Mouse (Mus musculus) heart, embryonic 14.5 days (tissue): ENCODE data around the gene Gon4l. TPM values are rescaled to one million over a fixed set of nuclear protein-coding genes. Genes with fewer than 3 reads are reported as not detected.
A peak's percentile ranks its signal among the peaks of the same experiment; 100 is the strongest.

Experiments used
- ATAC-seq: fragments of 200-750 bp; cut with Nextera tagmentation; 2 replicates; pipeline ENCODE4 v1.8.0; 2017; ENCODE audit warnings: low read depth, moderate TSS enrichment; ENCODE audit not compliant: insufficient number of reproducible peaks, insufficient read depth, low FRiP score
- H3K27ac ChIP-seq, 2 experiments: fragments of 200-500 bp in 1 of 2; fragments of 300-500 bp in 1 of 2; sonication (generic) in 1 of 2; replicated peaks in 1 of 2; 2 replicates each; pipeline ENCODE4 v1.5.1; 2012 to 2014; ENCODE audit warnings: low read depth in 2 of 2, low read length in 2 of 2, control low read depth in 1 of 2, mild to moderate bottlenecking in 1 of 2, mixed read lengths in 1 of 2; ENCODE audit not compliant: control insufficient read depth in 1 of 2, insufficient read depth in 1 of 2
- H3K27me3 ChIP-seq: fragments of 300-500 bp; sonication (generic); 2 replicates; pipeline ENCODE4 v1.6.1; 2014; ENCODE audit warnings: mild to moderate bottlenecking, low read length, control low read depth; ENCODE audit not compliant: control insufficient read depth, insufficient read depth
- H3K36me3 ChIP-seq: fragments of 300-500 bp; sonication (generic); 2 replicates; pipeline ENCODE4 v1.6.1; 2014; ENCODE audit warnings: mild to moderate bottlenecking, control low read depth, low read length, mixed read lengths; ENCODE audit not compliant: control insufficient read depth, insufficient read depth
- H3K4me1 ChIP-seq, 2 experiments: fragments of 200-500 bp in 1 of 2; fragments of 300-500 bp in 1 of 2; sonication (generic) in 1 of 2; 2 replicates each; pipeline ENCODE4 v1.6.1; 2012 to 2014; ENCODE audit warnings: low read length in 2 of 2, control low read depth in 1 of 2, mixed read lengths in 1 of 2; ENCODE audit not compliant: control insufficient read depth in 2 of 2, insufficient read depth in 2 of 2
- H3K4me2 ChIP-seq: fragments of 300-500 bp; sonication (generic); 2 replicates; pipeline ENCODE4 v1.6.1; 2014; ENCODE audit warnings: mild to moderate bottlenecking, low read length
- H3K4me3 ChIP-seq, 2 experiments: fragments of 200-500 bp in 1 of 2; fragments of 300-500 bp in 1 of 2; sonication (generic) in 1 of 2; 2 replicates each; pipeline ENCODE4 v1.5.1; 2012 to 2014; ENCODE audit warnings: low read length in 2 of 2, mild to moderate bottlenecking in 2 of 2, control low read depth in 1 of 2, low read depth in 1 of 2, moderate library complexity in 1 of 2; ENCODE audit not compliant: control insufficient read depth in 1 of 2, insufficient read depth in 1 of 2
- H3K9ac ChIP-seq: fragments of 300-500 bp; sonication (generic); 2 replicates; pipeline ENCODE4 v1.6.1; 2014; ENCODE audit warnings: mild to moderate bottlenecking, low read length
- H3K9me3 ChIP-seq: fragments of 300-500 bp; sonication (generic); 2 replicates; pipeline ENCODE4 v1.6.1; 2016; ENCODE audit warnings: low read length, control low read depth; ENCODE audit not compliant: control insufficient read depth
- WGBS: fragments of 180-500 bp; shearing (Covaris S2); extraction: QIAGEN DNeasy Blood & Tissue Kit; methylation state at CpG from one replicate; pipeline ENCODE4 v1.1.7; 2014; 5-methylcytosine and 5-hydroxymethylcytosine counted together
- polyA plus RNA-seq: library from polyadenylated mRNA; unstranded; fragments of >200 nt; fragmentation: Nextera tagmentation; extraction: Ambion mirVana; gene quantifications from 2 replicates; pipeline ENCODE4 v1.2.1, GENCODE M21; 2014

Gon4l gene
- polyA plus RNA-seq, 1 experiment from 2014 or later, result 9.1 TPM

DNA sequence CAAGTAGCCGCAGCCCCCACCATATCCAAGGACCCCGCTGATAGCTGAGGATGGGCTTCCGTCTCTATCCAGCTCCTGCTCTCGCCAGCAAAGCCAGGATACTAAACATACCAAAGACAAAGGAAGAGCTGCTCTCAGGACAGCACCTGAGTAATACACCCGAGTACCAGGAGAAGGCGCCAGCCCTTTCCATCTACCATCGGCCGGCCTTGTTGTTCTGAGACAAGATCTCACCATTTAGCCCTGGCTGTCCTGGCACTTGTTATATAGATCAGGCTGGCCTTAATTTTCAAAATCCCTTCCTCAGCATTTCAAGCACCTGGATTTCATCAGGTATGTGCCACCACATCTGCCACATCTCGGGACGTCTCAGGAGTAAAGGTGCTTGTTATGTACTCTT lies 104.0 kb downstream of the Gon4l start:
- Histone ChIP-seq H3K36me3 (peaks cover 77% of the 10 kb centered on the region), H3K4me3 (no peak overlapping the region), H3K4me1 (no peaks in the 10 kb centered on the region), H3K9me3 (no peaks in the 10 kb centered on the region), H3K27me3 (no peaks in the 10 kb centered on the region), H3K4me2 (no peak overlapping the region), H3K27ac (no peak overlapping the region), H3K9ac (no peak overlapping the region)
- whole genome bisulfite sequencing, result 88% methylated on average over 10 of the region's 10 CpGs
- ATAC-seq, result no peak

DNA sequence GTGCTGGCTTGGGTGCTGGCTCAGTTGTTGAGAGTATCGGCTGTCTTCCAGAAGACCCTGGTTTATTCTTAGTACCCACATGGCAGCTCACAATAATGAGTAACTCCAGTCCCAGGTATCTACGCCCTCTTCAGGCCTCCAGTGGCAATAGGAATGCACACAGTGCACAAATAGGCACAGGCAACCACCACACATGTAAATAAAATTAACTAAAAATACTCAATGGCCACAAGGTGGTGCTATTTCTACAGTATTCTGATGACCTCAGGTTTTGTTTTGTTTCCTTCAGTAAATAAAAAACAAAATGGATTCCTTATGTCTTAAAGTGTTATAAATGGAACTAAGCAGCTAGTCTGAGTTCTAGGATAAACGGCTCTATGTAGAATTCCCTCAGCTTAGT lies 104.7 kb downstream of the Gon4l start:
- 69% methylated on average over 3 of the region's 3 CpGs for WGBS
- no peak overlapping the region for H3K4me3 ChIP-seq
- no peaks in the 10 kb centered on the region for H3K9me3 ChIP-seq
- H3K36me3 ChIP-seq, result peaks cover 70% of the 10 kb centered on the region
- no peaks in the 10 kb centered on the region for H3K27me3 ChIP-seq
- no peak overlapping the region for H3K4me2 ChIP-seq
- H3K27ac ChIP-seq, result no peak overlapping the region
- no peak overlapping the region for H3K9ac ChIP-seq
- peaks cover 0 to 4% of the 10 kb centered on the region in 2 experiments; a peak in 1 of 4 replicates for H3K4me1 ChIP-seq
- no peak for ATAC-seq

DNA sequence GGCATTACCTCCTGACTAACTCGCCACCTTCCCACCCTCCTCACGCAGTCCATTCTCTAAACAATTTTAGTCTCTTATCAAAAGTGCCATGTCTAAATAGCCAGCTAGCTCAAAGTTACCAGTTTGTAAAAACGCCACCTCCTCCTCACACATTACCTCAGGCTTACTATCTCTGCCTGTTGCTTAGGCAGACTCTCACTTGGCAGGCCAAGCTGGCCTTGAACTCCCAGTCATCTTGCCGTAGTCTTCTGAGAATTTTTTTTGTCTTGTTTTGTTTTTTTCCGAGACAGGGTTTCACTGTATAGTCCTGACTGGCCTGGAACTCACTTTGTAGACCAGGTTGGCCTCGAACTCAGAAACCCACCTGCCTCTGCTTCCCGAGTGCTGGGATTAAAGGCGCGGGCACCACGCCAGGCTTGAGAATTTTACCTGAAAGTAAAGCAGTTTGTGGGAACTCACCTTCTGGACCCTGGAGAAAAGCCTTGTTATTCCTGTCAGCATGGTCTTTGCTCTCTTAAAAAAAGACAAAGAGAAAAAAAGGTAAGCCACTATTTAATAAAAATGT lies 107.4 kb downstream of the Gon4l start:
- no peak for ATAC-seq
- H3K27me3 ChIP-seq, result no peaks in the 10 kb centered on the region
- no peak overlapping the region for H3K4me2 ChIP-seq
- H3K36me3 ChIP-seq, result peaks cover 45% of the 10 kb centered on the region
- WGBS, result 88% methylated on average over 10 of the region's 10 CpGs
- no peak overlapping the region for H3K4me3 ChIP-seq
- H3K27ac ChIP-seq, result no peak overlapping the region
- H3K9me3 ChIP-seq, result no peaks in the 10 kb centered on the region
- H3K4me1 ChIP-seq, result peaks cover 0 to 4% of the 10 kb centered on the region in 2 experiments; a peak in 1 of 4 replicates
- no peak overlapping the region for H3K9ac ChIP-seq

- ATAC-seq, result no peak
- Histone ChIP-seq H3K9ac (no peak overlapping the region), H3K9me3 (no peaks in the 10 kb centered on the region), H3K4me3 (no peak overlapping the region), H3K27ac (no peak overlapping the region), H3K27me3 (no peaks in the 10 kb centered on the region), H3K4me2 (no peak overlapping the region), H3K36me3 (peaks cover 32% of the 10 kb centered on the region), H3K4me1 (peaks cover 0 to 9% of the 10 kb centered on the region in 2 experiments; a peak in 2 of 4 replicates)
- 91% methylated on average over 4 of the region's 4 CpGs for WGBS
Measured at GRCm38 (mm10) chr3:88944109-88944508, 109.1 kb downstream of the Gon4l start.

GRCm38 (mm10) chr3:88949786-88950575 lies 115.0 kb downstream of the Gon4l start:
- Histone ChIP-seq H3K27ac (peak overlapping the region; percentile 96 to 100), H3K4me1 (peaks cover 0 to 19% of the 10 kb centered on the region in 2 experiments; a peak in 2 of 4 replicates), H3K27me3 (no peaks in the 10 kb centered on the region), H3K9me3 (no peaks in the 10 kb centered on the region), H3K9ac (peak overlapping the region; percentile 97), H3K4me2 (peak overlapping the region; percentile 72), H3K36me3 (no peaks in the 10 kb centered on the region), H3K4me3 (peak overlapping the region; percentile 64 to 92)
- peak; percentile 91 for ATAC-seq
- WGBS, result under 1% methylated on average over 73 of the region's 92 CpGs

GRCm38 (mm10) chr3:88950576-88951326 lies 115.7 kb downstream of the Gon4l start, which contains the start of the genes Ash1l and Dap3:
Gene Ash1l (plus strand): TSS chr3:88950622.
Gene Dap3 (minus strand): TSS chr3:88951181.
- WGBS, result under 1% methylated on average over 39 of the region's 64 CpGs
- peak within 1 kb of the TSS; percentile 74 for H3K4me2 ChIP-seq
- H3K9me3 ChIP-seq, result no peaks in the 10 kb centered on the region
- H3K27ac ChIP-seq, result peak within 1 kb of the TSS; percentile 98 to 100
- H3K36me3 ChIP-seq, result no peaks in the 10 kb centered on the region
- H3K9ac ChIP-seq, result peak within 1 kb of the TSS; percentile 97
- H3K27me3 ChIP-seq, result no peaks in the 10 kb centered on the region
- H3K4me3 ChIP-seq, result peak within 1 kb of the TSS; percentile 87 to 92
- H3K4me1 ChIP-seq, result peaks cover 0 to 21% of the 10 kb centered on the region in 2 experiments; a peak in 2 of 4 replicates
- ATAC-seq, result peak; percentile 55

DNA sequence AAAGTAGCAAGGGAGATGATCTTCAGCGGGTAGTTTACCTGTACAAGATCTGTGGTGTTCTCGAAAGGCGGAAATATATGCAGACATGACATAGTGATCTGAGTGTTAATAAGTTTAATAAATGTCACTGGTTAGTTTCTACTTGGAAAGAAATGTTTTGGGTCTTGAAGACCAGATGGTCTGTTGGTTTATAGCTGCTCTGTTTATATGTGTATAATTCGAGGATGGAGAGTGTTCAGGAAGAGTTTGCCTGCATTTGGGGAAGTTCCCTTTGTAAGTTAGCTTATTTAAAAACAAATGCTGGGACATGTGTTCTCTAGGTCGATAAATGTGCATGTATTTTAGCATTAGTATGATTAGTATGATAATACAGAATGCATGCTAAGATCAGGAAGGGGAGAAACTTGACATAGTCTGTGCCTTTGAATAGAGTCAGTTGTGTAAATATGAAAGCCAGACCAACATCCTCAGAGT lies 116.3 kb downstream of the Gon4l start:
- 2% methylated on average over 5 of the region's 5 CpGs for WGBS
- peak overlapping the region; percentile 98 to 100 for H3K27ac ChIP-seq
- ATAC-seq, result no peak
- H3K9ac ChIP-seq, result peak overlapping the region; percentile 97
- H3K4me2 ChIP-seq, result peak overlapping the region; percentile 74
- no peaks in the 10 kb centered on the region for H3K9me3 ChIP-seq
- no peaks in the 10 kb centered on the region for H3K27me3 ChIP-seq
- H3K36me3 ChIP-seq, result no peaks in the 10 kb centered on the region
- peaks cover 0 to 21% of the 10 kb centered on the region in 2 experiments; a peak in 2 of 4 replicates for H3K4me1 ChIP-seq
- peak overlapping the region; percentile 87 to 92 for H3K4me3 ChIP-seq
